Mouse (Mus musculus): ENCODE measurements around the gene Zfp819. TPM values are rescaled to one million over a fixed set of nuclear protein-coding genes. Genes with fewer than 3 reads are reported as not detected.

Gene Zfp819
- polyA plus RNA-seq (2014; fragmentation: Nextera tagmentation; extraction: Ambion mirVana): 0.79 and 1.1 TPM in 2 replicates

DNA sequence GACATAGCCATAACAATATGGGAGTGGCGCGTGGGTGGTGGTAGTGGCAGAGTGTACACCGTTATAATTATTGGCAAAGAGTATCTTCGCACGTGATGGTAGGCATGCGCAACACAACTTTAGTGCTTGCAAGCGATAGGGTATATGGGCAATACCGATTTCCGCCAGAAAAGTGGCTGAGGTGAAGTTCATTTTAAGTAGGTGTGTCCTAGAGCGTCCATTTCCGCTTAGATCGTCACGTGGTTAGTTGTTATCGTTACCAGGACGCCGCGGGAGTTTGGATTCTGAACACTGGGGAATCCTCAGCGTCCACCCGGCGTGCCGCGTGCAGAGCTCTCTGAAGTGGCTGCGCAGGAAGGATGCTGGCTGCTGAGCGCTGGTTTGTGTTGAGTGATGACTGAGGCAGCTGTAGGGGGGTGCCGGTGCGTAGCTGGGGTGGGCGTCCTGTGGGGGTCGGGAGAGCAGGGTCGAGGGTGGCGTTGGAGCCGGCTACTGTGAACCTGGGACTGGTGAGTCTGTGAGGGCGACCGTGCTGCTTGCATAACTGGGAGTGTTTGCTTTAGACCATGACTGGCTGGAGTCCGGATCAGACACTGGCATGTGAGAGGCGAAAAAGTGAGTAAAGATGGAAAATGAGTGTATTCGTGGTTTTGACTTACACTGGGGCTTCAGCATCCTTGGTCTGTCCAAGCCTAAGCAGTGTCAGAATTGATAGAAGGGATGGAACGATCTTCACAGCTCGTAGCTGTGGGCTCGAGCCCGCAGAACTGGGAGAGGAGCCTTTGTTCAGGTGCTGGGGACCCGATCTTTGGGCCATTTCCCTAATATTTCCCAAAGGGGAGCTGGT is at the start of gene Zfp819:
Gene Zfp819, plus strand, starts transcription at position 274 of the 847 bp plus-strand sequence.
- peak within 1 kb of the TSS; percentile 47; the same call in 1 of the 2 replicates for H3K9ac ChIP-seq (ENCODE audit: low read length)

DNA sequence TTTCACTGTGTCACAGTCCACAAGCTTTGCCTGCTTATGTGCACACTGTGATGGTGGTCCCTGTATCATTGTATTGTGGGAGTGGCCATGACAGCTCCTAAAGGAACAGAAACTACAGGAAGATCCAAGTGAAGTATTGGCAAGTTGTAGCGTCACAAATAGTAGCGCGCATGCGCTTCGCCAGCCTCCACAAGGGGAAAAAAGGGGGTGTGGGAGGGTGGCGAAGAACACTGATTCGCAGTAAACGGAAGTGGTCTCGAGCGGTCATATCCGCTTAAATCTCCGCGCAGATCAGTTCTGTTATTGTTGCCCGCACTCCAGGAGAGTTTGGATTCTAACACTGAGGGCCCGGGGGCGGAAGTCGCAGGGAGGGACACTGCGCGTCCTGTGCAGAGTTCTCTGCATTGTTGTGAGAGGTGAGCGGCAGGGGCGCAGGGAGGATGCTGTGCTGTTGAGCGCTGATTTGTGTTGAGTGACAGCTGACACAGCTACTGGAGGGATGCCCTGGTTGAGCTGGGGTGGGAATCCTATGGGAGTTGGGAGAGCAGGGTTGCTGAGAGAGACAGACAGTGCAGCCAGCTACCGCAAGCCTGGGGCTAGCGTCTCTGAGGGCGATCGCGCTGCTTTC is 44.8 kb upstream of the Zfp819 start, which contains the start of gene Zfp658:
Gene Zfp658, plus strand, starts transcription at position 251 of the 628 bp plus-strand sequence.
- peak; percentile 84 for ATAC-seq (ENCODE audit: insufficient number of reproducible peaks, low FRiP score, low TSS enrichment, low read depth)

More for the DNA sequence above, at the start of gene Zfp819:
- H3K4me3 ChIP-seq (ENCODE audit: low read depth, low read length): peak within 1 kb of the TSS; percentile 43
- H3K9me3 ChIP-seq (ENCODE audit: control insufficient read depth, low read length): no peaks in the 10 kb centered on the region
- DNase-seq (ENCODE audit: low spot score) (peak; percentile 77), ATAC-seq (ENCODE audit: insufficient number of reproducible peaks, low FRiP score, low TSS enrichment, low read depth) (peak; percentile 80)
- H3K4me1 ChIP-seq (ENCODE audit: control insufficient read depth, insufficient read depth, low read length): no peaks in the 10 kb centered on the region
- no peak within 1 kb of the TSS for H3K27ac ChIP-seq (replicated peaks; ENCODE audit: low read depth, low read length)
- no peaks in the 10 kb centered on the region for H3K27me3 ChIP-seq (ENCODE audit: control insufficient read depth, insufficient read depth, low read length)
- WGBS: 16% methylated on average over 41 of the region's 41 CpGs
- H3K4me2 ChIP-seq (ENCODE audit: low read depth, severe bottlenecking): peak within 1 kb of the TSS; percentile 79
- H3K36me3 ChIP-seq (ENCODE audit: control insufficient read depth, insufficient read depth, low read length): no peaks in the 10 kb centered on the region

DNA sequence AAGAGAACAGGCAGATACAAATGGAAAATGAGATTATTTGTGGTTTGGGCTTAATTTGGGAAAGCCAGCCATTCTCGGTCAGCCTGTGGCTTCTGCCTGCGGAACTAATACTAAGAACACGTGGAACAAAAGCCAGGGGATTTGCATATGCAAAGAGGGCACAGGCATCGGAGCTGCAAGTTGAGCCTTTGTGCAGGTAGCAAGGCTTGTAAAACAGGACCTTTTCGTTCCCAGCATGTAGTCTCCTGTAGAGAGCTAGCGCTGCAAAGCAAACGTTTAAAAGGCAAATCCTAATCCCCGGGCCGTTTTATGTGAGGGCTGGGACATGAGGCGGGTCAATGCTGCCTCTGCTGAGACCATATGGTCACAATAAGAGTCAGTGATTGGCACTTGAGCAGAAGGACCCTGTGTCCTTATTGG is 44.3 kb upstream of the Zfp819 start:
- no peaks in the 10 kb centered on the region for H3K9me3 ChIP-seq (ENCODE audit: control insufficient read depth, low read length)
- no peaks in the 10 kb centered on the region for H3K27me3 ChIP-seq (ENCODE audit: control insufficient read depth, insufficient read depth, low read length)
- peak overlapping the region; percentile 59 for H3K4me3 ChIP-seq (ENCODE audit: low read depth, low read length)
- WGBS: 0% methylated on average over 10 of the region's 10 CpGs
- ATAC-seq (ENCODE audit: insufficient number of reproducible peaks, low FRiP score, low TSS enrichment, low read depth) (peak; percentile 45; the same call in 1 of the 2 replicates), DNase-seq (ENCODE audit: low spot score) (peak; percentile 56)
- H3K27ac ChIP-seq (replicated peaks; ENCODE audit: low read depth, low read length): peak overlapping the region; percentile 74
- H3K9ac ChIP-seq (ENCODE audit: low read length): peak overlapping the region; percentile 77
- H3K36me3 ChIP-seq (ENCODE audit: control insufficient read depth, insufficient read depth, low read length): no peaks in the 10 kb centered on the region; the same call in 1 of the 2 replicates
- peak overlapping the region; percentile 55 for H3K4me2 ChIP-seq (ENCODE audit: low read depth, severe bottlenecking)
- H3K4me1 ChIP-seq (ENCODE audit: control insufficient read depth, insufficient read depth, low read length): peaks cover 3% of the 10 kb centered on the region; the same call in 1 of the 2 replicates

More for the DNA sequence above, 44.8 kb upstream of the Zfp819 start, which contains the start of gene Zfp658:
- Histone ChIP-seq H3K4me3 (ENCODE audit: low read depth, low read length) (peak within 1 kb of the TSS; percentile 59), H3K9ac (ENCODE audit: low read length) (peak within 1 kb of the TSS; percentile 77), H3K36me3 (ENCODE audit: control insufficient read depth, insufficient read depth, low read length) (no peaks in the 10 kb centered on the region; the same call in 1 of the 2 replicates), H3K9me3 (ENCODE audit: control insufficient read depth, low read length) (no peaks in the 10 kb centered on the region), H3K27ac (replicated peaks; ENCODE audit: low read depth, low read length) (peak within 1 kb of the TSS; percentile 74), H3K27me3 (ENCODE audit: control insufficient read depth, insufficient read depth, low read length) (no peaks in the 10 kb centered on the region), H3K4me2 (ENCODE audit: low read depth, severe bottlenecking) (peak within 1 kb of the TSS; percentile 55), H3K4me1 (ENCODE audit: control insufficient read depth, insufficient read depth, low read length) (peaks cover 3% of the 10 kb centered on the region; the same call in 1 of the 2 replicates)
- peak; percentile 87 for DNase-seq (ENCODE audit: low spot score)
- under 1% methylated on average over 27 of the region's 27 CpGs for WGBS

DNA sequence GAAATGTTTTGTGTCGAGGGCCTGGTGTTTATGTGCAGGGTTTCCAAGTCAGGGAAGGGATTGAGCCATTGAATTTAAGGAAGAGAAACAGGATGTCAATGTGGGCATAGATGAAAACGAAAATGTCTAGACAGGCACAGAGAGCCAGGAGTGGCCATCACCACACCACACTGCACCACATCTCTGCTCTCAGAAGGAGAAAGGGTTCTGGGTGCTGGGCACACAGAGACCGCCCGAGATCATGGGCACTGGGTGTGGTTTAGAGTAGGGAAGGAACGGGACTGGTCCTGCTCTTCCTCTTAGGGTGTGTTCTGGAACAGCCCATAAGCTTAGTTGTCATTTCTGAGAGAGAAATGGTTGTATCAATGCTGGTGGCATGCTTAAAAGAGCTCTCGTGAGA is 43.7 kb upstream of the Zfp819 start:
- Histone ChIP-seq H3K4me2 (ENCODE audit: low read depth, severe bottlenecking) (peak overlapping the region; percentile 55), H3K4me1 (ENCODE audit: control insufficient read depth, insufficient read depth, low read length) (peaks cover 3% of the 10 kb centered on the region; the same call in 1 of the 2 replicates), H3K27me3 (ENCODE audit: control insufficient read depth, insufficient read depth, low read length) (no peaks in the 10 kb centered on the region), H3K9me3 (ENCODE audit: control insufficient read depth, low read length) (no peaks in the 10 kb centered on the region), H3K36me3 (ENCODE audit: control insufficient read depth, insufficient read depth, low read length) (no peaks in the 10 kb centered on the region; the same call in 1 of the 2 replicates), H3K27ac (replicated peaks; ENCODE audit: low read depth, low read length) (no peak overlapping the region), H3K9ac (ENCODE audit: low read length) (0 out of 2 replicates have a peak overlapping the region, but pooled peaks have one; percentile 9), H3K4me3 (ENCODE audit: low read depth, low read length) (peak overlapping the region; percentile 59; the same call in 1 of the 2 replicates)
- no peak for DNase-seq (ENCODE audit: low spot score)
- no peak for ATAC-seq (ENCODE audit: insufficient number of reproducible peaks, low FRiP score, low TSS enrichment, low read depth)
- 66% methylated on average over 6 of the region's 6 CpGs for WGBS

DNA sequence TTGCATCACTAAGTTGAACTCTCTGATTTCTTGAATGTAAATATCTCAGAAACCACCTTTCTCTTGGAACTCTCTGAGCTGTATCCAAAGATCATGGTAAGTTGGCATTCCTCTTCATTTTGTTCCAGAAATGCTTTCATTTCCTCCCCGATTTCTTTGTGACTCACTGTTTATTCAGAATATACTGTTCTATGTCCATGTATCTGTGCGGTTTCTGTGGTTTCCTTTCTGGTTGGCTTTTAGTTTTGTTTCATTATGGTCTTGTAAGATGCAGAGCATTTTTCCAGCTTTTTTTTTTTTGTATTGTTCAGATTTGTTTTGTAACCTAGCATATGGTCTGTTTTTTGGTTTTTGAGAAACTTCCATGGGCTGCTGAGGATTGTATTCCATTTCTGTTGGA is 35.8 kb upstream of the Zfp819 start:
- H3K9me3 ChIP-seq (ENCODE audit: control insufficient read depth, low read length): no peaks in the 10 kb centered on the region; the same call in 1 of the 2 replicates
- no peak overlapping the region for H3K9ac ChIP-seq (ENCODE audit: low read length)
- H3K4me1 ChIP-seq (ENCODE audit: control insufficient read depth, insufficient read depth, low read length): no peaks in the 10 kb centered on the region
- DNase-seq (ENCODE audit: low spot score): no peak
- peaks cover 10% of the 10 kb centered on the region for H3K36me3 ChIP-seq (ENCODE audit: control insufficient read depth, insufficient read depth, low read length)
- no peaks in the 10 kb centered on the region for H3K27me3 ChIP-seq (ENCODE audit: control insufficient read depth, insufficient read depth, low read length)
- no peak overlapping the region for H3K27ac ChIP-seq (replicated peaks; ENCODE audit: low read depth, low read length)
- H3K4me2 ChIP-seq (ENCODE audit: low read depth, severe bottlenecking): no peak overlapping the region
- WGBS: 86% methylated on average over 2 of the region's 2 CpGs
- ATAC-seq (ENCODE audit: insufficient number of reproducible peaks, low FRiP score, low TSS enrichment, low read depth): no peak
- no peak overlapping the region for H3K4me3 ChIP-seq (ENCODE audit: low read depth, low read length)

DNA sequence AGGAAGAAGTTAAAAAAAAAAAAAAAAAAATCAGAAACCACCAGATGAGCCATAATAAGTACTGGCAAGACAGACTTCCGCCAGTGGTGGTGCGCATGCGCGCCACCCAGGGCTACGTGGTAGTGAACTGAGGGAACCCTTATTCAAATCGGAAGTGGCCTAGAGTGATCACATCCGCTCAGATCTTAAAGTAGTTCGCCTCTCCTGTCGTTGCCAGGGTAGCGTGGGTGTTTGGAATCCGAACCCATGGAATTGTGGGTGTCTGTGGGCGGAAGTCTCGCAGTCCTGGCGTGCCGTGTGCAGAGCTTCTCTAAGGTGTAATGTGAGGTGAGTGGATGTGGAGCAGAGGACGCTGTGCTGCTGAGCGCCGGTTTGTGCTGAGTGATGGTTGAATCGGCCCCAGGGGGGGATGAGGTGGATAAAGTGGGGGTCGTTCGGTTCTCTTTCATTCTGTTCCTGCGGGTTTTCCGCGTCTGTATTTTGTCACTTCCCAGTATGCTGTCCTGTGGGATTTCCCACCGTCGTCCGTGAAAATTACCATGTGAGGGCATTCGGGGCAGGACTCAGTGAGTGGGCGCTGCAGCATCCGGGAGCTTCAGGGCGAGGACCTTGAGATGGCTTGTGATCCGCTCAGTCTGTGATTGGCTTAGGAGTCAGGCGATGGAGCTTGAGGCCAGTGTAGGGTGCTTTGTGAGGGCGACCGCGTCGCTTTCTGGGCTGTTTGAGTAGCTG is 27.4 kb upstream of the Zfp819 start, which contains the start of gene Zfp719:
Gene Zfp719, plus strand, starts transcription at position 171 of the 732 bp plus-strand sequence.
- Histone ChIP-seq H3K9ac (ENCODE audit: low read length) (peak within 1 kb of the TSS; percentile 70), H3K36me3 (ENCODE audit: control insufficient read depth, insufficient read depth, low read length) (peaks cover 7% of the 10 kb centered on the region), H3K9me3 (ENCODE audit: control insufficient read depth, low read length) (no peaks in the 10 kb centered on the region; the same call in 1 of the 2 replicates), H3K4me3 (ENCODE audit: low read depth, low read length) (peak within 1 kb of the TSS; percentile 69), H3K4me2 (ENCODE audit: low read depth, severe bottlenecking) (peak within 1 kb of the TSS; percentile 72), H3K4me1 (ENCODE audit: control insufficient read depth, insufficient read depth, low read length) (peaks cover 4% of the 10 kb centered on the region; the same call in 1 of the 2 replicates), H3K27ac (replicated peaks; ENCODE audit: low read depth, low read length) (peak within 1 kb of the TSS; percentile 79), H3K27me3 (ENCODE audit: control insufficient read depth, insufficient read depth, low read length) (no peaks in the 10 kb centered on the region)
- DNase-seq (ENCODE audit: low spot score): peak; percentile 91
- peak; percentile 95 for ATAC-seq (ENCODE audit: insufficient number of reproducible peaks, low FRiP score, low TSS enrichment, low read depth)
- WGBS: under 1% methylated on average over 37 of the region's 37 CpGs

DNA sequence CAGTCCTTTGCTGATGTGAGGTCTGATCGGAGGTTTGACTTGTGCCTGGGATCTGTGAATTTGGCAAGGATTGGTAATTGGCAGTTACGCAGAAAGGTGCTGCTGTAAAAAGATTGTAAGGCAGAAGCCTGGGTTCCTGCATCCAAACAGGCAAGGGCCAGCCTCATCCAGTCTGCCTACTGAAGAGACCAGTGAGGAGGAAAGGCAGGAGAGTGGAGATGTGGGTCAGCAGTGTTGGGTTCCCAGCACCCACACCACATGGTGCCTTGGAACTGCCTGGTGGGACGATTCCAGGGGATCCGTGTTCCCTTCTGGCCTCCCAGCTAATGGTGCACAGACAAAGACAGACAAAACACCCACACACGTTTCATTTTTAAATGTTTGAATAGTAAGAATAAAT is 26.4 kb upstream of the Zfp819 start:
- Histone ChIP-seq H3K27ac (replicated peaks; ENCODE audit: low read depth, low read length) (no peak overlapping the region), H3K4me1 (ENCODE audit: control insufficient read depth, insufficient read depth, low read length) (peaks cover 4% of the 10 kb centered on the region; the same call in 1 of the 2 replicates), H3K4me2 (ENCODE audit: low read depth, severe bottlenecking) (peak overlapping the region; percentile 72), H3K9ac (ENCODE audit: low read length) (peak overlapping the region; percentile 70), H3K9me3 (ENCODE audit: control insufficient read depth, low read length) (no peaks in the 10 kb centered on the region), H3K4me3 (ENCODE audit: low read depth, low read length) (peak overlapping the region; percentile 69), H3K36me3 (ENCODE audit: control insufficient read depth, insufficient read depth, low read length) (peaks cover 6% of the 10 kb centered on the region), H3K27me3 (ENCODE audit: control insufficient read depth, insufficient read depth, low read length) (no peaks in the 10 kb centered on the region)
- ATAC-seq (ENCODE audit: insufficient number of reproducible peaks, low FRiP score, low TSS enrichment, low read depth) (no peak), DNase-seq (ENCODE audit: low spot score) (no peak)
- WGBS: 67% methylated on average over 5 of the region's 5 CpGs
